Mouse (Mus musculus) ES-E14 (cell line): Measurements from ENCODE around the gene Ccdc85a.

Experiments used
- CHD2 ChIP-seq: IDR thresholded peaks from 2 replicates; pipeline ENCODE4 v1.6.1; 2014; ENCODE audit warnings: mild to moderate bottlenecking, low read depth, low read length, inconsistent platforms
- HCFC1 ChIP-seq: IDR thresholded peaks from 2 replicates; pipeline ENCODE4 v1.6.1; 2012; ENCODE audit warnings: low read length, inconsistent platforms, borderline replicate concordance; ENCODE audit not compliant: insufficient read depth

GRCm38 (mm10) chr11:28610781-28611491, 26.8 kb upstream of the Ccdc85a start:
- TF ChIP-seq CHD2 (no peak), HCFC1 (no peak)
